Mouse (Mus musculus): Measurements from ENCODE around the gene Slfn4. TPM values are rescaled to one million over a fixed set of nuclear protein-coding genes. Genes with fewer than 3 reads are reported as not detected.
"Not testable (repeated sequence)": the region's sequence is repeated elsewhere in the genome, so short reads cannot be mapped to it uniquely, and the experiment has no call there.

Slfn4 gene
- 0.06 TPM in 2 replicates for polyA plus RNA-seq (2012; rRNA removed)

DNA sequence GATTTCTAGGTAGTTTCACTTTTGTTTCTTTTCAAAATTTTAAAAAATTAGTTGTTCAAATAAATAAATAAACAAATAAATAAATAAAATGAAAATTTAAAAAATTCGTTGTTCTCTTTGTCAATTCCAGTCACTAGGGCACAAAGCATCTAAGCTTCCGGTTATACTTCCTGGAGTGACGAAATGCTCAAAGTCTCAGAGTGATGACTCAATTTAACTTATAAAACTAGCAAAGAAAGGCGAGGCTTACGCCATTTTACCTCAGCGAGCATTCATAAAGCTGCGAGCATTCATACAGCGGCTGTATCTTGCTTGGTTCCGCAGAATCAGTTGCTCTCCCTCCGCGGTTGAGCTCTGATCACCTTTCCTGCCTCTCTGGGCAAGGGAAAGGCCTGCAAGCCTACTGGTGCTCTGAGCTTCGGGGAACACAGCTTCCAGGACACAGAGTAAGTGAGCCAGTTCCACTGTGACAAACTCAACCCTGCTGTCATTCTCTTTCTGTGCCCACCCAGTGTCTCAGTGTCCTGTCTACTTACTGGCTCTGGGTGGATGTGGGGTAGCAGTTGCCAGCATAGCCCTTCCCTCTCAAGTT, at the start of gene Slfn4:
Gene Slfn4 (plus strand): TSS at position 239 of the 592 bp plus-strand sequence.
- no peaks in the 10 kb centered on the region for H3K4me1 ChIP-seq (ENCODE audit: control insufficient read depth, insufficient read depth, low read length)
- no peak within 1 kb of the TSS for H3K27ac ChIP-seq (ENCODE audit: insufficient read depth, low read length)
- TF ChIP-seq POLR2A (IDR thresholded peaks at IDR 0.05; ENCODE audit: extremely low read depth, insufficient read depth, low read length), result no peak
- TF ChIP-seq CTCF (IDR thresholded peaks at IDR 0.05; ENCODE audit: extremely low read depth, insufficient read depth, low read length), result no peak
- H3K4me3 ChIP-seq (ENCODE audit: insufficient read depth, low read length), result no peak within 1 kb of the TSS

DNA sequence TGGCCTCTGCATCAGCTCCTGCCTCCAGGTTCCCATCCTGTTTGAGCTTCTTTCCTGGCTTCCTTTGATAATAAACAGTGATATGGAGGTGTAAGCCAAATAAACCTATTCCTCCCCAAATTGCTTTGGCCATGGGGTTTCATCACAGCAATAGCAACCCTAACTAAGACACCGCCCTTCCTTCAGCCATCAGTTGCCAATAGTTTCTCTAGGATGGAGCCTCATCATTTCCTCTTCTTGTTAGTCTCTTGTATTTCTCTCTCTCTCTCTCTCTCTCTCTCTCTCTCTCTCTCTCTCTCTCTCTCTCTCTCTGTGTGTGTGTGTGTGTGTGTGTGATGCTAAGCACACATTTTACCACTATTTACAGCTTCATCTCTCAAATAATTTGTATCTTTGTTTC, 49.4 kb upstream of the Slfn4 start:
- not testable (repeated sequence) for H3K27ac ChIP-seq (ENCODE audit: insufficient read depth, low read length); H3K4me1 ChIP-seq (ENCODE audit: control insufficient read depth, insufficient read depth, low read length); H3K4me3 ChIP-seq (ENCODE audit: insufficient read depth, low read length)

DNA sequence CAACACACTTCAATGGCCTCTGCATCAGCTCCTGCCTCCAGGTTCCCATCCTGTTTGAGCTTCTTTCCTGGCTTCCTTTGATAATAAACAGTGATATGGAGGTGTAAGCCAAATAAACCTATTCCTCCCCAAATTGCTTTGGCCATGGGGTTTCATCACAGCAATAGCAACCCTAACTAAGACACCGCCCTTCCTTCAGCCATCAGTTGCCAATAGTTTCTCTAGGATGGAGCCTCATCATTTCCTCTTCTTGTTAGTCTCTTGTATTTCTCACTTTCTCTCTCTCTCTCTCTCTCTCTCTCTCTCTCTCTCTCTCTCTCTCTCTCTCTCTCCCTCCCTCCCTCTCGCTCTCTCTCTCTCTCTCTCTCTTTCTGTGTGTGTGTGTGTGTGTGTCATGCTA, 37.7 kb upstream of the Slfn4 start:
- H3K4me3 ChIP-seq (ENCODE audit: insufficient read depth, low read length); H3K27ac ChIP-seq (ENCODE audit: insufficient read depth, low read length); H3K4me1 ChIP-seq (ENCODE audit: control insufficient read depth, insufficient read depth, low read length): not testable (repeated sequence)

DNA sequence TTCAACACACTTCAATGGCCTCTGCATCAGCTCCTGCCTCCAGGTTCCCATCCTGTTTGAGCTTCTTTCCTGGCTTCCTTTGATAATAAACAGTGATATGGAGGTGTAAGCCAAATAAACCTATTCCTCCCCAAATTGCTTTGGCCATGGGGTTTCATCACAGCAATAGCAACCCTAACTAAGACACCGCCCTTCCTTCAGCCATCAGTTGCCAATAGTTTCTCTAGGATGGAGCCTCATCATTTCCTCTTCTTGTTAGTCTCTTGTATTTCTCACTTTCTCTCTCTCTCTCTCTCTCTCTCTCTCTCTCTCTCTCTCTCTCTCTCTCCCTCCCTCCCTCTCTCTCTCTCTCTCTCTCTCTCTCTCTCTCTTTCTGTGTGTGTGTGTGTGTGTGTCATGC, 26.0 kb upstream of the Slfn4 start:
- not testable (repeated sequence) for H3K4me3 ChIP-seq (ENCODE audit: insufficient read depth, low read length); H3K4me1 ChIP-seq (ENCODE audit: control insufficient read depth, insufficient read depth, low read length)

DNA sequence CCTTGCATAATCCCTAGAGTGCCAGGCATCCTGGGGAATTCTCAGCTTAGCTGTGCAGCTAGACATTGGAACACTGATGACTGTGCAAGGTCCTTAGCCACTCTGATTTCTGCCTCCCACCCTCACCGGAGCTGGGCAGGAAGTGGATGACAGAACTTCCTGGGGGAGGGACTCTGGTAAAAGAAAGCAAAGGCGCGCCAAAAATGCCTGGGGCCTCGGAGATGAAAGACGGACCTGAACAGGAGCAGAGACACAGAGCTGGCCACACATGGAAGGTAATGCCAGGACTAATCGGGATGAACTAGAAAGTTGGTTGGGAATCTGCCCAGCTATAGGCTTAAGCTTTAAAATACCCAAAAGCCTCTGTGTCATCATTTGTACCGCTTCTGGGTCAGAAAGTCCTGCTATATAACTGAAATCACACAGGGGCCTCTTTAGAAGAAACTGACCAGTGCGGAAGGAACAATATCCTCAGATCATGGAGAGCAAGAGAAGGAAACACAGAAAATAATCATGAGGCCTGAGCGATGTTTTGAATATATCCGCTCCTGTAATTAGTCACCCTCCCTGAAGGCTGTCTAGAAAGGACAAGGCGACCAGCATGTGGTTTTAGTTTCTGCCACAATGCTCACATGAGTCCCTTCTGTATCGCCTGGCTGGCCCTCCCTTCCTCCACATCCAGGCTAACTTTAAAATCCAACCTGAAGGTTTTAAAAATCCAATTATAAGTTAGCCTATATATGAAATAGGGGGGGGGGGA, 16.3 kb downstream of the Slfn4 start, which contains the start of gene Slfn3:
Gene Slfn3 (plus strand): TSS at position 197 of the 760 bp plus-strand sequence.
- TF ChIP-seq POLR2A (IDR thresholded peaks at IDR 0.05; ENCODE audit: extremely low read depth, insufficient read depth, low read length) (no peak), CTCF (IDR thresholded peaks at IDR 0.05; ENCODE audit: extremely low read depth, insufficient read depth, low read length) (no peak)
- H3K27ac ChIP-seq (ENCODE audit: insufficient read depth, low read length), result no peak within 1 kb of the TSS
- no peak within 1 kb of the TSS; the same call in 1 of the 2 replicates for H3K4me3 ChIP-seq (ENCODE audit: insufficient read depth, low read length)
- no peaks in the 10 kb centered on the region for H3K4me1 ChIP-seq (ENCODE audit: control insufficient read depth, insufficient read depth, low read length)

More for the DNA sequence above, 26.0 kb upstream of the Slfn4 start:
- H3K27ac ChIP-seq (ENCODE audit: insufficient read depth, low read length), result not testable (repeated sequence)

DNA sequence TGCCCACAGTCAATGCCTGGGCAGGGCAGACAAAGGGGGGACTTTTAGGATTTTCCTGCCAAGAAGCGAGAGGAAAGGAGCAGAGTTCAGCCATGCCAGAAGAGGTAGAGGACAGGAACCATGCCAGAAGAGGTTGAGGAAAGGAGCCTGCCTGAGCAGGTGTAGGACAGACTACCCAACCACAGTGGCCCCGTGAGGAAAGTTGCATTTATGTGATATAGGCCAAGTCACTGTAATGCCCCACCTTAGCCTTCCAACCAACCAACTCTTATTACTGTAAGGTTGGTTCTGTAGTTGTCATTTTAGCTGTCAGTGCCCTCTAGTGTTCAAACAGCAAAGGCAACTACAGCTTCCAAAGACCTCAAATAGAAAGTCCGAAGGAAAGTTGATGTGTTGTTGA, 17.0 kb downstream of the Slfn4 start:
- TF ChIP-seq CTCF (IDR thresholded peaks at IDR 0.05; ENCODE audit: extremely low read depth, insufficient read depth, low read length) (peak; percentile 35; the same call in 1 of the 2 replicates), POLR2A (IDR thresholded peaks at IDR 0.05; ENCODE audit: extremely low read depth, insufficient read depth, low read length) (no peak)
- no peaks in the 10 kb centered on the region for H3K4me1 ChIP-seq (ENCODE audit: control insufficient read depth, insufficient read depth, low read length)

DNA sequence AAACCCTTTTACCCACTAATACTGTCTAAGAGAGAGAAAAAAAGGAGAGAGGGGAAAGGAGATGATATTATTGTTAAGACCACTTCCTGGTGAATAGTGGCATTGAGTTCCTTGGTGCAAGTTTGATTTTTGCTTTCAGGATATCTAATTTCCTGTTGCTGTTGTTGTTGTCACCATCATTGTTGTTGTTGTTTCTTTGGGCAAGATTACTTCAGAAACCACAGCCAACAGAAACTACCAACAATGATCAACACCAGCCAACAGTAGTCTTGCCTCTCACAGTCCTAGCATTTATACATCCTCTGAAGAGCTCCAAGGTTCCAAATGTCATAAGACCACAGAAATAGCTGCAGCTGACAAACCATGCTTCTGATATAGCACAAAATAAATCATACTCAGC, 30.0 kb downstream of the Slfn4 start:
- Histone ChIP-seq H3K27ac (ENCODE audit: insufficient read depth, low read length) (no peak overlapping the region), H3K4me1 (ENCODE audit: control insufficient read depth, insufficient read depth, low read length) (no peaks in the 10 kb centered on the region), H3K4me3 (ENCODE audit: insufficient read depth, low read length) (no peak overlapping the region)
- no peak for TF ChIP-seq POLR2A (IDR thresholded peaks at IDR 0.05; ENCODE audit: extremely low read depth, insufficient read depth, low read length)
- TF ChIP-seq CTCF (IDR thresholded peaks at IDR 0.05; ENCODE audit: extremely low read depth, insufficient read depth, low read length), result no peak

More for the DNA sequence above, 17.0 kb downstream of the Slfn4 start:
- no peak overlapping the region for H3K27ac ChIP-seq (ENCODE audit: insufficient read depth, low read length)
- no peak overlapping the region for H3K4me3 ChIP-seq (ENCODE audit: insufficient read depth, low read length)

DNA sequence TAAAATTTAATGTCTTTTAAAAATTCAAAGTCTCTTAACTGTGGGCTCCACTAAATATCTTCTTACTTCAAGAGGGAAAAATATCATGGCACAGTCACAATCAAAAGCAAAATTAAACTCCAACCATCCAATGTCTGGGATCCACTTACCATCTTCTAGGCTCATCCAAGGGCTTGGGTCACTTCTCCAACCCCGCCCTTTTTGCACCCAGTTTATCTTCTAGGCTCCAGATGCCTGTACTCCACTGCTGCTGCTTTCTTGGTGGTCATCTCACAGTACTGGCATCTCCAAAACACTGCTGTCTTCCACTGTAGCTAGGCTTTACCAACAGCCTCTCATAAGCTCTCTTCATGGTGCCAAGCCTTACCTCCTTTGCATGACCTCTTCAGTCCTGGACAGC, 41.1 kb downstream of the Slfn4 start:
- no peak overlapping the region for H3K27ac ChIP-seq (ENCODE audit: insufficient read depth, low read length)
- H3K4me3 ChIP-seq (ENCODE audit: insufficient read depth, low read length), result no peak overlapping the region
- no peaks in the 10 kb centered on the region for H3K4me1 ChIP-seq (ENCODE audit: control insufficient read depth, insufficient read depth, low read length)
- no peak for TF ChIP-seq POLR2A (IDR thresholded peaks at IDR 0.05; ENCODE audit: extremely low read depth, insufficient read depth, low read length)
- no peak for TF ChIP-seq CTCF (IDR thresholded peaks at IDR 0.05; ENCODE audit: extremely low read depth, insufficient read depth, low read length)

DNA sequence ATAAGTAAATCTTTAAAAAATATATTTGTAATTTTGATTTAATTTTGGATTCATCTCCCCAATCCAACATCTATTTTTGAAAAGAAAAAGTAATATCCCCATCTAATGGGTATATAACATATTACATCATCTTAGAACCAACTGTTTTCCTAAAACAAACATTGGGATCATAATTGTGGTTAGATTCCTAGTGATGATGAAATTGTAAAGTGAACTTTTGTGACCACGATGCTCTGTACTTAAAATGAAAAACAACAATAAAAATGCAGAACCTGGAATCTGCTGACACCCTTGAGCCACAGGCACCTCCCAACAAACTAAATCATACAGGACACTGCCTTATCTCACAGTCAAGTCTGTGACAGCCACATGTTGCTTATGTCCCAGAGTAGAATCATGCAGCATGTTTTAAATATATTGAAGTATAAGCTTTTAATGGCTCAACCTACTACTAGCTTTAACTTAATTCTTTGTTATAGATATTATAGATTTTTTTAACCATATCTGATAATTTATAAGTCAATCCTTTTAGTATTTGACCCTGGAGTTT, 46.4 kb downstream of the Slfn4 start:
- Histone ChIP-seq H3K4me1 (ENCODE audit: control insufficient read depth, insufficient read depth, low read length) (no peaks in the 10 kb centered on the region), H3K4me3 (ENCODE audit: insufficient read depth, low read length) (no peak overlapping the region), H3K27ac (ENCODE audit: insufficient read depth, low read length) (no peak overlapping the region)
- TF ChIP-seq CTCF (IDR thresholded peaks at IDR 0.05; ENCODE audit: extremely low read depth, insufficient read depth, low read length) (no peak), POLR2A (IDR thresholded peaks at IDR 0.05; ENCODE audit: extremely low read depth, insufficient read depth, low read length) (no peak)

DNA sequence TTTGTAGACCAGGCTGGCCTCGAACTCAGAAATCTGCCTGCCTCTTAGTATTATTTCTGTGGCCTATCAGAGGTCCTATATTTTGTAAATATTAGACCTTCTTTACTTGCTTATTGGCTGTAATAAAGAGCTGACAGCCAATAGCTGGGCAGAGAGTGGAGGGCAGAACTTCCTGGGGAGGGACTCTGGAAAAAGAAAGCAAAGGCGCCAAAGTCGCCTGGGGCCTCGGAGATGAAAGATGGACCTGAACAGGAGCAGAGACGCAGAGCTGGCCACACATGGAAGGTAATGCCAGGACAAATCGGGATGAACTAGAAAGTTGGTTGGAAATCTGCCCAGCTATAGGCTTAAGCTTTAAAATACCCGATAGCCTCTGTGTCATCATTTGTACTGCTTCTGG, 48.4 kb downstream of the Slfn4 start:
- TF ChIP-seq CTCF (IDR thresholded peaks at IDR 0.05; ENCODE audit: extremely low read depth, insufficient read depth, low read length) (no peak), POLR2A (IDR thresholded peaks at IDR 0.05; ENCODE audit: extremely low read depth, insufficient read depth, low read length) (no peak)
- no peak overlapping the region for H3K4me3 ChIP-seq (ENCODE audit: insufficient read depth, low read length)
- H3K27ac ChIP-seq (ENCODE audit: insufficient read depth, low read length), result no peak overlapping the region
- no peaks in the 10 kb centered on the region for H3K4me1 ChIP-seq (ENCODE audit: control insufficient read depth, insufficient read depth, low read length)

DNA sequence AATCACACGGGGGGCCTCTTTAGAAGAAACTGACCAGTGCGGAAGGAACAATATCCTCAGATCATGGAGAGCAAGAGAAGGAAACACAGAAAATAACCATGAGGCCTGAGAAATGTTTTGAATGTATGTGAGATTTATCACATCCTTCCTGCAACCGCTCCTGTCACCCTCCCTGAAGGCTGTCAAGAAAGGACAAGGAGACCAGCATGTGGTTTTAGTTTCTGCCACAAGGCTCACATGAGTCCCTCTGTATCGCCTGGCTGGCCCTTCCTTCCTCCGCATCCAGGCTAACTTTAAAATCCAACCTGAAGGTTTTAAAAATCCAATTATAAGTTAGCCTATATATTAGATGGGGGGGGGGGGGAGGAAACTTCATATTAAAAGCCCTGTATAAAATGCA, 48.8 kb downstream of the Slfn4 start:
- H3K4me1 ChIP-seq (ENCODE audit: control insufficient read depth, insufficient read depth, low read length); H3K4me3 ChIP-seq (ENCODE audit: insufficient read depth, low read length): not testable (repeated sequence)

More for the DNA sequence above, 48.8 kb downstream of the Slfn4 start:
- not testable (repeated sequence) for H3K27ac ChIP-seq (ENCODE audit: insufficient read depth, low read length)

Data from cortical plate, adult 2 months (tissue).